Mouse (Mus musculus): ENCODE results near the gene Fam19a2. TPM values are rescaled to one million over a fixed set of nuclear protein-coding genes. Genes with fewer than 3 reads are reported as not detected.

Gene Fam19a2
- polyA plus RNA-seq, 1 experiment = not detected

DNA sequence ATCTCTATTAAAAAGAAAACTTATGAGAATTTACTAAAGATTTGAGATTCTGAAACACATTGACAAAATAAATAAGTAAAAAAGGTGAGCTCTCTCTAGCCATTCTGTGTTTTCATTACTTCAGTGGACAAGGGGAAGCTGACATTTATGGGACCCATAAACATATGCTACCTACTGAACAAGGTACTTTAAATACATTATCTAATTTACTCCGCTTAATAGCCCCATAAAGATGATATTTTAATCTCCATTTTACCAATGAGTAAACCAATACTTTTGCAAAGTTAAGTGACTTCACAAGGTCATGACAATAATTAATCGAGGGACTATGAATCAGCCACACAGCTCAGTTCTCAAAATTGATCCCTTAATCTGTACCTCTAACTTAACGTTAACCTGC, 443.2 kb downstream of the Fam19a2 start:
- H3K4me3 ChIP-seq (ENCODE audit: low read depth, low read length) = no peak overlapping the region
- no peaks in the 10 kb centered on the region for H3K27me3 ChIP-seq (ENCODE audit: control insufficient read depth, insufficient read depth, low read length)
- H3K36me3 ChIP-seq (ENCODE audit: control insufficient read depth, insufficient read depth, low read length) = no peaks in the 10 kb centered on the region
- WGBS = 32% methylated on average over 3 of the region's 3 CpGs
- no peaks in the 10 kb centered on the region for H3K4me1 ChIP-seq (ENCODE audit: control insufficient read depth, insufficient read depth, insufficient read length, low read length)
- TF ChIP-seq CTCF (IDR thresholded peaks at IDR 0.05; ENCODE audit: extremely low read depth, insufficient read length, insufficient replicate concordance, low read depth, low read length) (no peak), POLR2A (IDR thresholded peaks at IDR 0.05; ENCODE audit: low read depth, low read length) (no peak)
- no peak overlapping the region for H3K27ac ChIP-seq (ENCODE audit: insufficient read depth, low read depth, low read length)

DNA sequence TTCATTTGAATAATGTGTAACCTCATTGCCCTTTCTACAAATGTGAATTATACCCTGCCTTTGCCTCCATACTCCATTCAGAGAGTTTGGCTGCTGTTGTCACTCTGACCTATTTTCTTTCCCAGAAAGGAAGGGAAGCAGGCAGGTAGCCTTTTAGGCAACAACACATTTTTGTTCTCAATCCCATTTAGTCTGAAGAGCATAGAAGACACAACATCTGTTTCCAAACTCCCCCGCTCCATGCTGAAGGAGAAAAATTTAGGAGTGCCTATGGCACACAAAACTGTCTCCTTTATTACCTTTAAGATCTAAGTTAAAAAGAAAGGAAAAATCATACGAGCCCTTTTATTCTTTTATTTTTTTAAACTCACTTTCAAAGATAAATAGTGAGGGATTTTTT, 446.9 kb downstream of the Fam19a2 start:
- 80% methylated on average over 2 of the region's 2 CpGs for WGBS
- no peaks in the 10 kb centered on the region for H3K36me3 ChIP-seq (ENCODE audit: control insufficient read depth, insufficient read depth, low read length)
- no peaks in the 10 kb centered on the region for H3K27me3 ChIP-seq (ENCODE audit: control insufficient read depth, insufficient read depth, low read length)
- no peak overlapping the region for H3K4me3 ChIP-seq (ENCODE audit: low read depth, low read length)
- H3K4me1 ChIP-seq (ENCODE audit: control insufficient read depth, insufficient read depth, insufficient read length, low read length) = no peaks in the 10 kb centered on the region
- H3K27ac ChIP-seq (ENCODE audit: insufficient read depth, low read depth, low read length) = no peak overlapping the region
- TF ChIP-seq CTCF (IDR thresholded peaks at IDR 0.05; ENCODE audit: extremely low read depth, insufficient read length, insufficient replicate concordance, low read depth, low read length) = no peak
- TF ChIP-seq POLR2A (IDR thresholded peaks at IDR 0.05; ENCODE audit: low read depth, low read length) = no peak

DNA sequence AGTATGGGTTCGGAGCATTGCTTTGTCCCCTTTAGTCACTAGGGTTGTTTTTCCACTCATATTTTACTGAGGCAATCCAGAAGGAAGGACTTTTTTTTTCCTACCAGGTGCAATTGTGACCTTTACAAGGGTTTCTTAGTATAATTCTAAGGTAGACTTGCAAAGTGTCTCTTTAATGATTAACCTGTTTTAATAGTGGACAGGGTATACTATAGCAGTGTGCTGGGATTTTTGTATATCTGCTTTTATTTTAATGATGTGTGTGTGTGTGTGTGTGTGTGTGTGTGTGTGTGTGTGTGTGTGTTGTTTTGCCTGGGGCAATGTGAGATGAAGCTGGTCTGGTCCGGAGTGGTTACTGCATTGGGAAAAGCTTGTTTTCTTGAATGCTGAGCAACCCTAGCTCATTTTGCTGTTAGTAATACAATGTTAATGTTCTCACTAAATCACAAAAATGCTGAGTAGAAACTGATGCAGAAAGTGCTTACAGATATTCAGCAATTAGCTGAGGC, 458.2 kb downstream of the Fam19a2 start:
- 31% methylated on average over 2 of the region's 2 CpGs for WGBS
- no peak overlapping the region for H3K27ac ChIP-seq (ENCODE audit: insufficient read depth, low read depth, low read length)

DNA sequence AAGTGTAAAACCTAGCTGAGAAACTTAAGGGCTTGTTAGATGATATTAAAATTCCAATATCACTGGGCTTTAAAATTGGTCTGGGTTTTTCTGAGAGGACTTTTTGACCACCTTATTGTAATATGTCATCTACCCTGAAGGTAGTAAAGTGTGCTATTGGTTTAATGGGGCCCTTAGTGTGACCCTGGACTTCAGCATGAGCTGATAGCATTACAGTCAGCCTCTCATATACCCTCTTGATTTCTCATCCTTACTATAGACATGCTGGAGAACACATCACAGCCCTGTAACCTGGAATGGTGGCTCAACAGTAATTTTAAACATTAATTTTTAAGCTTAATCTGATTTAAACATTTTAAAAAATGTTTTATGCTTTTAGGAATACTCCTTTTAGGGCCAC, 459.8 kb downstream of the Fam19a2 start:
- Histone ChIP-seq H3K27me3 (ENCODE audit: control insufficient read depth, insufficient read depth, low read length) (no peaks in the 10 kb centered on the region), H3K36me3 (ENCODE audit: control insufficient read depth, insufficient read depth, low read length) (no peaks in the 10 kb centered on the region), H3K4me3 (ENCODE audit: low read depth, low read length) (no peak overlapping the region), H3K4me1 (ENCODE audit: control insufficient read depth, insufficient read depth, insufficient read length, low read length) (no peaks in the 10 kb centered on the region), H3K27ac (ENCODE audit: insufficient read depth, low read depth, low read length) (no peak overlapping the region)
- no peak for TF ChIP-seq POLR2A (IDR thresholded peaks at IDR 0.05; ENCODE audit: low read depth, low read length)
- no peak for TF ChIP-seq CTCF (IDR thresholded peaks at IDR 0.05; ENCODE audit: extremely low read depth, insufficient read length, insufficient replicate concordance, low read depth, low read length)

More for the DNA sequence above, 458.2 kb downstream of the Fam19a2 start:
- no peak overlapping the region for H3K4me3 ChIP-seq (ENCODE audit: low read depth, low read length)
- H3K4me1 ChIP-seq (ENCODE audit: control insufficient read depth, insufficient read depth, insufficient read length, low read length) = no peaks in the 10 kb centered on the region
- TF ChIP-seq CTCF (IDR thresholded peaks at IDR 0.05; ENCODE audit: extremely low read depth, insufficient read length, insufficient replicate concordance, low read depth, low read length) (no peak), POLR2A (IDR thresholded peaks at IDR 0.05; ENCODE audit: low read depth, low read length) (no peak)
- H3K36me3 ChIP-seq (ENCODE audit: control insufficient read depth, insufficient read depth, low read length) = no peaks in the 10 kb centered on the region
- H3K27me3 ChIP-seq (ENCODE audit: control insufficient read depth, insufficient read depth, low read length) = no peaks in the 10 kb centered on the region

DNA sequence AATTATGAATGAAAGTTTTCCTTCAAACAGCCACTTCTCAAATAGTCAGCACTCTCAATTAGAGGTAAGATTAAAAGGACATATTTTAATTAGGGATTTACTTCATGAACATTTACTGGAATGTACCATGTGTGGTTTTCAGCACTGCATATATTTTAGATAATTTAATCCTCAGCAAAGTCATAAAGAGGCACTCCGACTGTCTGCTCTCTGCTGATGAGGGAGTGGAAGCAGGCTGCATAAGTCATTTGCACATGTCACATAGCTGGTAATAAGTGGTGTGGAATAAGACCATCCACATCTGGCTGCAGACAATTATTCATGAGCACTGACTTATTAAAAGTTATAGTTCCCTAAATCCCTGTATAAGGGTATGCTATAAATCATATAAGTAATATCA, 484.5 kb downstream of the Fam19a2 start:
- Histone ChIP-seq H3K4me3 (ENCODE audit: low read depth, low read length) (no peak overlapping the region), H3K27me3 (ENCODE audit: control insufficient read depth, insufficient read depth, low read length) (no peaks in the 10 kb centered on the region), H3K36me3 (ENCODE audit: control insufficient read depth, insufficient read depth, low read length) (no peaks in the 10 kb centered on the region), H3K4me1 (ENCODE audit: control insufficient read depth, insufficient read depth, insufficient read length, low read length) (no peaks in the 10 kb centered on the region), H3K27ac (ENCODE audit: insufficient read depth, low read depth, low read length) (no peak overlapping the region)
- TF ChIP-seq POLR2A (IDR thresholded peaks at IDR 0.05; ENCODE audit: low read depth, low read length) = no peak
- TF ChIP-seq CTCF (IDR thresholded peaks at IDR 0.05; ENCODE audit: extremely low read depth, insufficient read length, insufficient replicate concordance, low read depth, low read length) = no peak
- WGBS = 55% methylated on average over 1 of the region's 1 CpGs

DNA sequence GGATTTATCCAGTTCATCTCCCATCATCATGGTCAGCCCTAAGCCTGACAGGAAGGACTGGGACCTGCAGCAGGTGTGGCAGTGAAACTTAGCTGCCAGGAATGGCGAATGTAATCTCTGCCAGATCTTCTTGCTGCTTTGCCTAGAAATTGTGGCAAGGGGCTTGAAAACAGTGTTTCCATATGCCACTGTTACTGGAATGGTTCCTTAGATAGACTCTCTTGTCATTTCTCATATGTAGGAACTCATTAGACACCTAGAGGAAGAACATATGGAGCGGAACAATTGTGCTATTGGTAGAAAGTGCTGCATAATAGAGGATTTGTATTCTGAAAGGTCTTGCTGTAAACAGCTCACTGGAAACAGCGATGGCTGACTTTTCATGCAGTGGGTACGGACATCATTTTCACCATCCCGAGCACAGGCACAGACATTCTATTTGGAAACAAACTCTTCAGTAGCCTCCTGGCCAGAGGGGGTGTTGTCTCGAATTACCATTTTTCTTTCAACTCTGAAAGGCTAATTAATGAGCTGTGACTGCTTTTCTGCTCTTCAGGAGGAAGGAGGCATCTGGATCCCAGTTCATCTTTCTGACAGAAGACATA, 488.0 kb downstream of the Fam19a2 start:
- Histone ChIP-seq H3K4me3 (ENCODE audit: low read depth, low read length) (no peak overlapping the region), H3K4me1 (ENCODE audit: control insufficient read depth, insufficient read depth, insufficient read length, low read length) (no peaks in the 10 kb centered on the region), H3K36me3 (ENCODE audit: control insufficient read depth, insufficient read depth, low read length) (no peaks in the 10 kb centered on the region), H3K27ac (ENCODE audit: insufficient read depth, low read depth, low read length) (no peak overlapping the region), H3K27me3 (ENCODE audit: control insufficient read depth, insufficient read depth, low read length) (no peaks in the 10 kb centered on the region)
- 66% methylated on average over 6 of the region's 6 CpGs for WGBS
- TF ChIP-seq CTCF (IDR thresholded peaks at IDR 0.05; ENCODE audit: extremely low read depth, insufficient read length, insufficient replicate concordance, low read depth, low read length) (no peak), POLR2A (IDR thresholded peaks at IDR 0.05; ENCODE audit: low read depth, low read length) (no peak)

DNA sequence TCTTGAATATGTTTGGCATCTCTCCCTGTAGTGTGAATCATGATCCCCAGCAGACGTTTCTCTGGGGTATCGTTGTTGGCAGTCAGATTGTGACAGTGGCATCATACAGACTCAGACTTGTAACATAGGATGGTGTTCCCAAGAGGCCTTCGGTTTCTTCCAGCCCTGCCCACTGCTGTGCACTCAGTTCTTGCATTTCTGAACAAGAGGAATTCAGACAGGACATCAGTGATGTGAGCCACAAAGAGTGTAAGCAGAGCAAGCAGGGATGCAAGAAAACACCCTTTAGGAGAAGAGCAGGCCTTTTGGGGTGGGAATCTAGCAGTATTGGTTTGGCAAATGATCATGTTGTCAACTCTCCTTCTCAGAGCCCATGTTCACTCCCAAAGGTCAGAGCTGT, 489.0 kb downstream of the Fam19a2 start:
- TF ChIP-seq POLR2A (IDR thresholded peaks at IDR 0.05; ENCODE audit: low read depth, low read length) (no peak), CTCF (IDR thresholded peaks at IDR 0.05; ENCODE audit: extremely low read depth, insufficient read length, insufficient replicate concordance, low read depth, low read length) (no peak)
- H3K36me3 ChIP-seq (ENCODE audit: control insufficient read depth, insufficient read depth, low read length) = no peaks in the 10 kb centered on the region
- no peaks in the 10 kb centered on the region for H3K27me3 ChIP-seq (ENCODE audit: control insufficient read depth, insufficient read depth, low read length)
- H3K4me3 ChIP-seq (ENCODE audit: low read depth, low read length) = no peak overlapping the region
- no peaks in the 10 kb centered on the region for H3K4me1 ChIP-seq (ENCODE audit: control insufficient read depth, insufficient read depth, insufficient read length, low read length)
- H3K27ac ChIP-seq (ENCODE audit: insufficient read depth, low read depth, low read length) = no peak overlapping the region
- WGBS = 78% methylated on average over 3 of the region's 3 CpGs

All from small intestine, adult 2 months (tissue).